In genomic region chr2:35322404-35323164, GRCm38 (mm10) we compare ENCODE assay signal across 9 mouse cellular contexts. TPM values are rescaled to one million over a fixed set of nuclear protein-coding genes. Genes with fewer than 3 reads are reported as not detected.
DNase-seq lines count a peak whose midpoint lies in the region; ATAC-seq lines count a peak whose summit lies in the region.
"Had no signal": no experiment of that assay in that cellular context is flagged by ENCODE, and none has a peak within 500 bp of the region (broad histone marks: within the 10 kb centered on the region; RNA-seq: fewer than 3 reads in every experiment).

No protein-coding gene starts in this region.

- peak; percentile 67; the same call in 1 of the 2 replicates for ATAC-seq in forebrain, embryonic 14.5 days
- ATAC-seq in liver, embryonic 15.5 days (ENCODE audit: insufficient read depth), result peak; percentile 66

- WGBS in forebrain, embryonic 14.5 days, result 39% methylated on average over 10 of the region's 10 CpGs
- 56% methylated on average over 10 of the region's 10 CpGs for WGBS in liver, embryonic 15.5 days (ENCODE audit: insufficient replicate concordance)

- peak overlapping the region; percentile 39; the same call in 1 of the 2 replicates for H3K27ac ChIP-seq in forebrain, embryonic 14.5 days (ENCODE audit: low read depth, low read length)
- H3K27ac ChIP-seq in liver, embryonic 15.5 days (replicated peaks), result peak overlapping the region; percentile 75

- no peaks in the 10 kb centered on the region for H3K36me3 ChIP-seq in forebrain, embryonic 14.5 days (ENCODE audit: control insufficient read depth, insufficient read depth, low read length)
- peaks cover 95% of the 10 kb centered on the region for H3K36me3 ChIP-seq in liver, embryonic 15.5 days (replicated peaks)

- peak; percentile 62 for DNase-seq in adrenal gland, postnatal 10 days
- no peak for DNase-seq in adrenal gland, adult 2 months
- peak; percentile 92 for DNase-seq in left cerebral cortex, postnatal 4 days
- DNase-seq in left cerebral cortex, adult 18-20 months (ENCODE audit: low spot score in 2 of 2), result no peak
- DNase-seq in forebrain, embryonic 14.5 days (ENCODE audit: low spot score), result peak; percentile 63
- peak; percentile 62 to 76 for DNase-seq in spleen, postnatal 36 days (ENCODE audit: low spot score in 2 of 2)
- DNase-seq in right cerebral cortex, postnatal 14 days, result no peak

- 0 out of 2 replicates have a peak overlapping the region, but pooled peaks have one; percentile 29 for H3K9ac ChIP-seq in forebrain, embryonic 14.5 days (ENCODE audit: low read length)
- peak overlapping the region; percentile 40; the same call in 1 of the 2 replicates for H3K9ac ChIP-seq in liver, embryonic 15.5 days

- H3K9me3 ChIP-seq in forebrain, embryonic 14.5 days (replicated peaks; ENCODE audit: control insufficient read depth, low read length), result no peaks in the 10 kb centered on the region
- no peaks in the 10 kb centered on the region for H3K9me3 ChIP-seq in liver, embryonic 15.5 days (replicated peaks)

- H3K27me3 ChIP-seq in forebrain, embryonic 14.5 days (replicated peaks; ENCODE audit: control insufficient read depth, insufficient read depth, low read length), result no peaks in the 10 kb centered on the region
- no peaks in the 10 kb centered on the region for H3K27me3 ChIP-seq in liver, embryonic 15.5 days

- no peak overlapping the region for H3K4me3 ChIP-seq in forebrain, embryonic 14.5 days (ENCODE audit: low read depth, low read length)
- peak overlapping the region; percentile 9; the same call in 1 of the 2 replicates for H3K4me3 ChIP-seq in liver, embryonic 15.5 days (replicated peaks)

- H3K4me2 ChIP-seq in forebrain, embryonic 14.5 days (ENCODE audit: low read length), result no peak overlapping the region
- H3K4me2 ChIP-seq in liver, embryonic 15.5 days, result peak overlapping the region; percentile 57

- H3K4me1 ChIP-seq in forebrain, embryonic 14.5 days (ENCODE audit: control insufficient read depth, insufficient read depth, low read length), result peaks cover 7% of the 10 kb centered on the region
- peaks cover 96% of the 10 kb centered on the region for H3K4me1 ChIP-seq in liver, embryonic 15.5 days (replicated peaks)

- intact Hi-C loops in left cerebral cortex, postnatal 4 days (cut with DNase I), result no loop called here

RNA-seq across cellular contexts. Expression of gene Stom, which starts 14.2 kb away (rescaled TPM):
- 10 to 100 TPM; 69.7 to 83.4 TPM for total RNA-seq in adrenal gland, postnatal 10 days (2021)
- total RNA-seq in adrenal gland, adult 2 months (2021), result 10 to 100 TPM; 50.4 to 54.6 TPM
- polyA plus RNA-seq in adrenal gland, adult 2 months (2012; rRNA removed), result 14.1 and 15.0 TPM in 2 replicates
- total RNA-seq in left cerebral cortex, postnatal 4 days (2021), result 10 to 100 TPM in 1 of 2 experiments, 1 to 10 TPM in 1; 7.0 to 10.5 TPM
- total RNA-seq in left cerebral cortex, adult 18-20 months (2021), result 1 to 10 TPM; 7.3 to 8.6 TPM
- 11.0 and 12.4 TPM in 2 replicates for polyA plus RNA-seq in forebrain, embryonic 14.5 days (2014; fragmentation: Nextera tagmentation; extraction: Ambion mirVana)
- 169 and 191 TPM in 2 replicates for polyA plus RNA-seq in liver, embryonic 15.5 days (2015; fragmentation: Nextera tagmentation; extraction: Ambion mirVana)

RNA-seq across cellular contexts. Expression of gene 4930568D16Rik, which starts 44.9 kb away (rescaled TPM):
- not detected for total RNA-seq in adrenal gland, postnatal 10 days (2021)
- total RNA-seq in adrenal gland, adult 2 months (2021), result not detected
- not detected in 2 replicates for polyA plus RNA-seq in adrenal gland, adult 2 months (2012; rRNA removed)
- total RNA-seq in left cerebral cortex, postnatal 4 days (2021), result not detected
- total RNA-seq in left cerebral cortex, adult 18-20 months (2021), result not detected
- polyA plus RNA-seq in forebrain, embryonic 14.5 days (2014; fragmentation: Nextera tagmentation; extraction: Ambion mirVana), result not detected in 2 replicates
- polyA plus RNA-seq in liver, embryonic 15.5 days (2015; fragmentation: Nextera tagmentation; extraction: Ambion mirVana), result not detected in 2 replicates
- total RNA-seq: layer of hippocampus, postnatal 36 days had no signal

Comparison
In these comparisons a context has a peak if more than half of its experiments do, and no peak if none do; other contexts are left out.
1. DNase-seq: peak in adrenal gland, postnatal 10 days (single experiment), left cerebral cortex, postnatal 4 days (single experiment), forebrain, embryonic 14.5 days (single experiment) and spleen, postnatal 36 days (2 of 2); none in adrenal gland, adult 2 months (single experiment), left cerebral cortex, adult 18-20 months (0 of 2) and right cerebral cortex, postnatal 14 days (single experiment).
2. RNA of gene Stom, which starts 14.2 kb away (total RNA-seq): 69.7 to 83.4 TPM in adrenal gland, postnatal 10 days and 50.4 to 54.6 TPM in adrenal gland, adult 2 months; 7.0 to 10.5 TPM in left cerebral cortex, postnatal 4 days and 7.3 to 8.6 TPM in left cerebral cortex, adult 18-20 months; every median in the first group is over 4 times any median in the second.